Mouse (Mus musculus): ENCODE results near the gene L3mbtl4. TPM values are rescaled to one million over a fixed set of nuclear protein-coding genes. Genes with fewer than 3 reads are reported as not detected.

The L3mbtl4 gene
- 1 to 10 TPM in 1 of 2 experiments, under 1 TPM in 1; 0.76 to 1.2 TPM for total RNA-seq (2021)
- long read RNA-seq, experiment 1, partial matches to known transcripts: 0 of 1 reads
- long read RNA-seq, experiment 1, other reads (novel, unspliced or antisense): 1 of 1 reads
- long read RNA-seq, experiment 2: 0 reads

DNA sequence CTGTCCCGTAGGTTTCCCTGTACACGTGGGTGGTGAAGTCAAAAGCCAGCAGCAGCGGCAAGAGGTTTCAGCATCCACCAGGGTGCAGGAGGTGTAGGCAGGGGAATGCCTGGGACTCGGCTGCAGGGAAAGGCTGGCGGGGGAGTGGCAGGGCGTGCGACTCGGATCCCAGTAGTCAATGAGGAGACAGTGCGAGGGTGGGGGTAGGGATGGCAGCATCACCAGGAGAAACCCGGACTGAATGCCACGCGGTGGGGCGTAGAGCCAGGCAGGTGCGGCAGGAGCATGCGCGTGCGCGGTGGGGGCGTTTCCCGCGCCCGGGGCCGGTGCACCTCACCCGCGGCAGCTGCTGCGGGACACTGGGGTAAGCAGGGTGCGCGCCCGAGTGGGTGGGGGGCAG lies at the start of gene L3mbtl4:
L3mbtl4 (plus strand) TSS at position 271 of the 400 bp plus-strand sequence.
- peak in 1 of 2 experiments; percentile 5 for DNase-seq (ENCODE audit: low spot score in 2 of 2)

DNA sequence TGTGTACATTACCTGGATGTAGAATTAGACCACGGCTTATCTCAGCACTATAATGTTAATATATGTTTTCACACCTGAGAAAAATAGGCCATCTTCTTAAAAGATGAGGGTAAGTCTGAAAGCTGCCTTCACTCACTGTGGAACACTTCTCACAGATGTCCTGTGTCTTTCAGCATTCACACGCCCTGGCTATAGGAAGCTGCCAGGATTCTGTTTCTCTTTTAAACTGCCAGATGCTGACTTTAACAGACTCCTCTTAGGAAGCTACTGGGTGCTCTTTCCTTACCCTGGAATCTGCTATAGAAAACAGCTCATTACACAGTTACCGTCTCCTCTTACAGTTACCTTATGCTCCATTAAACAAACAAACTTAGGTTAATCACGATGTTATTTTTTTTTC lies 43.1 kb upstream of the L3mbtl4 start:
- no peak for DNase-seq (ENCODE audit: low spot score in 2 of 2)

DNA sequence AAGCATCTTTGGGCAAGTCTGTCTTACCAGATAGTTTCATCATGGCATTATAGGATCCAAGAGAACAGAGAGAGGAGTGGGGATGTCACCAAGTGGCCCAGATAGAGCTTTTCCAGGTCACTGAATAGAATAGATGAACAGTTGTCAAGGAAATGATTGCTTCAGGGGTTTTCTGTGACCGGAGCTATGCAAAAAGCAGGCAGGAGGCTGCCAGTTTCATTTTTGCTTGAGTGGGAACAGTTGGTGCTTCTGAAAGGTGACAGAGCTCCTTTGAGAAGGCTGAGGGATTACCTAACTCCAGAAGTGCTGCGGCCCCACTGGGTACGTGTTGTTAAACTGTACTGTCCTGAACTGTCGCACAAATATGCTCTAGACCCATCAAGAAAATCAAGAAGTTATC lies 38.2 kb upstream of the L3mbtl4 start:
- DNase-seq (ENCODE audit: low spot score in 2 of 2): no peak

DNA sequence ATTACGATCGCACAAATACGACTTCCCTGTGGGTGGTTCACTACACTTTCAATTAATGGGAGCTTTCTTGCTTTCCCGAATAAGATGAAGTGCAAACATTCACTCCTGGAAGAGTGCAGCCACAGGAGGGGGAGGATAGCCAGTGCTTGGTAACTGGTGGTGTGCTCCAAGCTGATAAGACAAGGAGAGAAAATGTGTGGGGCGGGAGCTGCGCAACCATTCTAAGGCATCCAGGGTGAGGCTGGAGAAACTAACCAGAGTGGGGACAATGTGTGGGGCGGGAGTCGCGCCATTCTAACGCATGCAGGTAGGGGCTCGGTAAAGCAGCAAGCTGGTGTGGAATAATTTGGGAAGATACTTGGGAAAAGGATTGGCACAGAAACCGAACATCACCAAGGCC lies 36.6 kb upstream of the L3mbtl4 start:
- DNase-seq (ENCODE audit: low spot score in 2 of 2): no peak

DNA sequence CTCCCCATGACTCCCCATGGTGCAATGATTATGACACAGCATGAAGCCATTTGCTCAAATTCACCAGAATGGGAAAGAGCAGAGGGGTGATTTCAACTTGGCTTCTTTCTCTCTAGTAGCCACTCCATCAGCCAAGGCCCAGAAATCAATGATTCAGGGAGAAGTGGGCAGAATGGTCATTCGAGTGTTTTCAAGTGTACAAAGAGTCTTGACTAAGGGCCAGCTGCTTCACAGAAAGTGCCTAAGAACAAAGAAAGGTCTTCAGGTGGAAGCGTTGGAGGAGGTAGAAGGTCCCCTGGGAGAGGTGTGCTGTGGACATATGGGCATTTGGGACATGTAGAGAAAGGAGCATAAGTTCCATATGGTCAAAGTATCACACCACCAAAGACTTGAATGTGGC lies 33.4 kb upstream of the L3mbtl4 start:
- no peak for DNase-seq (ENCODE audit: low spot score in 2 of 2)

DNA sequence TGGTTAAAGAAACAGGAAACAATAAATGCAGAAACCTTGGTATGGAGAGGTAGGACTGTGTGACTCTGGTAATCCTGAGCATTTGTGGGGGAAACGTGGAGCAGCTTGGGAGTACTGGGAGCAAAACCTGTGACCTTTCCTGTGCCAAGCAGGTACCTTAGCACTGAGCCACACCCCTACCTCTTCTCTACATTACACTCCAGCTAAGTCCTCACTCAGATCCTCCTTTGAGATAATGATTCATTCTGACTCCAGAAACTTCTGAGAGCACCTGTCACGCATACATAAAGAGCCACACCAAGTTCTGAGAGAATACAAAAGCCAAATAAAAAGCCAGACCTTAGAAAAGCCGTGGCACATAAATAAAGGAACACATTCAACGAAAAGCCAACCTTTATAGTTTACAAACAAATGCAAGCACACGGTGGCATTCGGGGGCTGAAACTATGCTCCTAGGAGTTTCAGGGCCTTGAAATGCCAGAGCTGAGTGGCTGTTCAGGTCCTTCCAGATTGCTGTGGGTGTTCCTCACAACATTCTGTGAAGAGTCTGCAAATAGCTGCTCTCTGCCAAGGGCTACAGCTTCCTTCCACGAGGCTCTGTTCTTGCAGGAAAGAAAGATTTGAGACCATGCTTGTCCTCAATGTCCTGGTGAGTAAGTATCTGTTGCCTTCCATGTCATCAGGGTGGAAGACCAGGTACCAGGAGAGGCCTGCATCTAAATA lies 8.6 kb upstream of the L3mbtl4 start:
- DNase-seq (ENCODE audit: low spot score in 2 of 2): no peak

DNA sequence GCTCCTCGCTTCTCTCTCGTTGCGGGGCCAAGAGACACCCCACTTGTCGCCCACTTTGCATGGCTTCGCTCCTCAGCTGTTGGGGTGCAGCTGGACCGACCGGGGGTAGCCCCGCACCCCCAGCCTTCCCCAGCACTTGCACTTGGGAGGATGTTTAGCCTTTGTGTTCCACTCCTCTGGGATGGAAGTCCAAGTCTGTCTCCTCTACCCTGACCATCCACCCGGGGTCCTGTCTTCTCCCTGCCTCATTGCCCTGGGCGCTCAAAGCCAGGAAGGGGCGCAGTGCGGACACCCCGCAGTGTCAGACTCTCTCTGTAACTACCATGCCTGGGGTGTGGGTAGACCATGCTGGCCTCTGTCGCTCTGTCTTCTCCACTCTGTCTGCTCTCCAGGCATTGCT lies 357 bp downstream of the L3mbtl4 start:
- no peak for DNase-seq (ENCODE audit: low spot score in 2 of 2)

DNA sequence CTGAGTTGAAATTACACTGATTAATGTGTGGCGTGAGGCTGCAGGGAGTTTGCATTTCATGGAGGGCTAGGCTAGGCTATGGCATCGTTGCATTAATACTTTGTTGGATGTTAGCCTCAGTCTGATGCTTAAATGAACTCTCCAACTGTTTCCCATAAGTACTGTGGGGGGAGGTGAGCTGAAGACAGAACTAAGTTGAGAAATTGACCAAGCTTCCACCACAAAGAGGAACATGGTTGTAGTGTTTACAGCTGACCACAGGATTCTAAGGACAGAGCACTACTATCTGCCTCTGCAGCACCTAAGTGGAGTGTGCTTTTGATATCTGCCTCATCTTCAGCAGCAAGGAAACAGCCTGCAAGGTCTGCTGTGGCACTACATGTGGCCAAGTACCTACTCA lies 1.5 kb downstream of the L3mbtl4 start:
- no peak for DNase-seq (ENCODE audit: low spot score in 2 of 2)

DNA sequence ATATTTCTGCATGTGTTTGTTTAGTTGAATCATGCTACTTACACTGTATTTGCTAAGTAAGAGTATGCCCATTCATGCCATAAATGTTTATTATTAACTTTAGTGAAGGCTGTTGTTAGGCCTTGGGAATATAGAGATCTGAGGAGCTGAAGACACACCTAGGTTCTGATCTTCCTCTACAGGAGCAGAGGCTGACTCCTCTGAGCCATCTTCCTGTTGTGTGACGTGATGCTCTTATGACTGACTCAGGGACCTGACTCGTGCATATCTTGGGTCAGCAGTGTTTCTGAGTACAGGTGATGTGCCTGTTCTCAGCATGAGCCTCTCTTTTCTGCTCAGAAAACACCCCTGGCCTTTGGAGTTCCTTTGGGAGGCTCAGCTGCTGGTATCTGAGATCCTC lies 7.3 kb downstream of the L3mbtl4 start:
- DNase-seq (ENCODE audit: low spot score in 2 of 2): no peak

DNA sequence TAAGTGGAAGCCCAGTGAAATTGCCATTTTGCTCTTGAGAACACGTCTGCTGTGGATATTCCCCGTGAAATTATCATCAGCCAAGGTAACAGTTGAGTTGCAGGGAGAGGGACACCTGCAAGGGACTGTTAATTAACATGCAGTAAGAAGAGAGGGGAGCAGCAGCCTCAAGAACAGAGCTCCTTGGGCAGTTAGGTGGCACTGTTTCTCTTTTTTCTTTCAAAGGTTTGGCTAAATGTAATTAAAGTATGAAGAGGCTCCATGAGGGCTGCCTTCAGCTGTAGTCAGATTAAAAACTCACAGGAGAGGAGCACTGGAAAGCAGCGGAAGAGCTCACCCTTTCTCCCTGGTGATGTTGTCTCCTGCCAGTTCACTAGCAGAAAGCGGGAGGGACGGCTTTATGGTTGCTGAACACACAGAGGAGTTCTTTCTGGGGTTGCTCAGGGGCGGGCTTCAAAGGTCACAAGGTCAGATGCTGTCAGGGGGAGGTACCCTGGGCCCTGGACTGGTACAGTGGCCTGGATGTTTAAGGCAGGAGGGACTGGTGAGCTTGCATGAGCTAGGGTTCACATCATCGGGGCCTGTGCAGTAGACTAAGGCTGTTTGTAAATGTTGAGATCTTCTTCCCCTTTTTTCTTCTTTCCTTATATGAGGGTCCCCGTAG lies 11.7 kb downstream of the L3mbtl4 start:
- DNase-seq (ENCODE audit: low spot score in 2 of 2): no peak

DNA sequence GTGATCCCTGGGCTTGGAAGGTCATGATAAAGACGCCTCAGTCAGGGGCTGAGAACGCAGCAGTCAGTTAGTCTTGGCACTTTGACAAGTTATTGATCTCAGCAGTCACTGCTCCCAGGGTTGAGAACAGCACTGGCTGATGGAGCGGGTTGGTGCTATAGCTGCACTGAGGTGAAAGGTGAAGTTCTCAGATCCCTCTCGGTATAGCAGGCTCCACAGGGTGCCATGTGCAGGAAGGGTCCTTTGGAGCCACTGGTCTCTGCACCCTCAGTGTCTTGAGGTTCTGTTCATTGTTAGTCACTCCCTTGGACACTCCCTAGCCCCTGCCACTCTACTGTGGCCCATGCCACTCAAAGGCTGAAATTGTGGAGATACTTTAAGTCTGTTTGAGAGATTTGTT lies 14.5 kb downstream of the L3mbtl4 start:
- no peak for DNase-seq (ENCODE audit: low spot score in 2 of 2)

DNA sequence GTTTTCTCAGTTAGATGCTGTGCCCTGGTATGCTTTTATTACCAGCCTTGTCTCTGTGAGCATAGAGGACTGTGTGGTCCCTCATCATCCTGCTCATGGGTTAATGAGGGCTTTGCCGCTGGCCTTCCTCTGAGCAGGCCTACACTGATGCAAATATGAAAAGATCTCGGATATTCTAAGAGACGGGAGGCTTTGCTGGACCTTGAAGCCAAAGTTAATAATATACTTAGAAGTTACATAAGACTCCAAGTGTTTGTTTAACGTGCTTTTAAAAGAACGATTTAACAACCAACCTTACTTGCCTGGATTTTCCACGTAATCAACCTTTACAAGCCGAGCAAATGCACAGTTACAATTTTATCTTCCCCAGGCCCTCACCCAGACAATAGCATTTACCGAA lies 15.1 kb downstream of the L3mbtl4 start:
- no peak for DNase-seq (ENCODE audit: low spot score in 2 of 2)

DNA sequence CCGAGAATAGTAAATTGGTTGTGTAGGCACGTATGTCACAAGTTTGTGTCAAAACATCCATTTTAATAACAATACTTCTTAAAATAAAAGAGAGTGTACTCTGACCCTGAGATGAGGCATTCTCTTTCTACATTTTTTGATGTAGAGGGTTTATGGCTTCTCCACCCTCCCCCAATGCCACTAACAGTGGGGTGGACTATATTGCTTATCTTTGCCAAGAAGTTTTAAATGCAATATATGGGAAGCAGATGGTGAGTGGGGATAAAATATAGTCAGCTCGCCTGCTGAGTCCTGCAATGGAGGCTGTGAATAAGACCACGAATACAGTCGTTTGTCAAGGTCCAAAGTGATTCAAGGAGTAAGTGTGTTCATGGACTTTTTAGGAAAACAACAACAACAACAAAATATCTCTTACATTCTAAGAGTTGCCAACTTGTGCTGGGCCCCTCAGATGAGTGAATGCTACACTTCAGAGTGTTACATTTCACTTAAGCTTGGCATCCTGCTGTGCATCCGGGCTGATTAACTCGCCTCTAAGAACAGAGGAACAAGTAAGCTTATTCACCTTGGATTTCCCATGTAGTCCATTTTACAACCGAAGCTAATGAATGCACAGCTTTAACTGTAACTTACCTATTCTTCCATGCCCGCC lies 18.2 kb downstream of the L3mbtl4 start:
- no peak for DNase-seq (ENCODE audit: low spot score in 2 of 2)

DNA sequence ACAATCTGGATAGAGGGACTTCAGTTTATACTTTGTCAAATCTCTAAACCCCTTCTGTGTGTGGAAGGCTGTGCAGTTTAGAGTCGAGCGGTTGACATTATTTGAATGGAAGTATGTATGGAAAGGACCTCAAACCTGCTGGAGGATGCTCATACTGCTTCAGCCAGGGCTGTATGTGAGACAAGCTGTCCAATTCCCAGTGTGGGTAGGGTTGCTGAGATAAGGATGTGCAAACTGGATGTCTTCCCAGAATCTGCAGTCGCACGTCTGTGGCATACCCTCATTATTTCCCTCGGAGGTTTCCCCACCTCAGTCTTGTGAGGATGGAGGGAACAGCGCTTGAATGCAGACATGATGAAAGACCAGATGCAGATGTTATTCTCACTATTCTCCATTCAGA lies 34.8 kb downstream of the L3mbtl4 start:
- DNase-seq (ENCODE audit: low spot score in 2 of 2): no peak

DNA sequence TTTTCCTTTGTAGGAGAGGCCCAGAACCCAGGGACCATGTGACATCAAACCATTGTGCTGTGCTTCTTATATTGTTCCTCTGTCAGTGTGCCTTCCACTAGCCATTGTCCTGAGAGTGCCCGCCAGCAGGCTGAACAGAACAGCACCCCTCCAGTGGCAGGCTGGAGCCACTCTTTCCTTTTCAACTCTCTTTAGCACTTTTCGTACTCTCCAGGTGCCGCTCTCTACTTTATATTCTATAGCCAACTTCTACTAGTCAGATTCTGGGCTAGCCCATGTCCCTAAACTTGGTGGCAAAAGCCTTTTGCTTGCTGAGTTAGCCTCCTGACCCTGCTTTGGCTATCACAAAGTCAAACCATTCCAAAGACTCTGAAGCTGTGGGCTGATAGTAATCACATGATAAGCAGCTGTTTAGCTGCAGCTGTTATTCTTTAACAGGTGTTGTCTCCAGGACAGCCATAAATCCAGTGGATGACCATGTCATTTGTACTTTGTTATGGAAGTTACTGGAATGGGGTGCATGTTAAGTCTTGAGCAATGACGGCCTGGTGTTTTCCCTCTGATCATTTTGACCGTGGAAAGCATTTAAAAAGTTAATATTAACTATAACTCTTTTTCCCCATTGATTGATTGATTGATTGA lies 38.8 kb downstream of the L3mbtl4 start:
- no peak for DNase-seq (ENCODE audit: low spot score in 2 of 2)

DNA sequence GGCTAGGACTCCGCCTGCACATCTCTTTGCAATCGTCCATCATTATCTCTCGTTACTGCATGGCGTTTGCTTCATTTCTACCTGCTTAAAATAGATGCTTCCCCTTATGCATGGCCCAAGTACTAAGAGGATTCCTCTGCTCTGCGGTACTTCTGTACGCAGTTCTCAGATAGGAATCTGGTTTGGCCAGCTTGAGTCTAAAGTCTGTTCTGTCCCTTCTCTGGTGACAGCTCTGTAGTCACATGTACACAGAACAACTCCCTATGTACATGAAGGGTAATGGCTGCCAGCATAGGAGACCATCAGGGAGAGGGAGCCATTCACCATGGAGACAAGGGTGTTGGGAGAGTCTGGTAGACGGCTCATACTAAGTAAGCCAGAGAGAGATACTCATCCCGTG lies 47.3 kb downstream of the L3mbtl4 start:
- no peak for DNase-seq (ENCODE audit: low spot score in 2 of 2)

DNA sequence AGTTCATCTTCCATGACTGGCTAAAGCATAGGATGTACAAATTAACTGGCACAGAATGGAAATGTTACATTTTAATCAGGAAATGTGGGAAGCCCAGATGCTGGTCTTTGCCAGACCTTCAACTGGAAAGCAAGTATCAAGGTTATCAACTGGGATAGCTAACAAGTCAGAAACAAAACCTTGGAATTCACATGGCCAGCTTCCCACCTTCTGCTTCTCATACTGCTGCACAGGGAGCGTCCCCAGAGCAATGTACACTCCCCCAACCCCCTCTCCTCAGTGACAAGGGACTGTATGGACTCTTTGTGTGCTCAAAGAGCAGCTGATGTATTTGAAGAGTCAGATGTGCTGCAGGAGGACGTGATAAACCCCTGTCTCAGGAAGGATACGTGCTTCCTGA lies 49.0 kb downstream of the L3mbtl4 start:
- no peak for DNase-seq (ENCODE audit: low spot score in 2 of 2)

DNA sequence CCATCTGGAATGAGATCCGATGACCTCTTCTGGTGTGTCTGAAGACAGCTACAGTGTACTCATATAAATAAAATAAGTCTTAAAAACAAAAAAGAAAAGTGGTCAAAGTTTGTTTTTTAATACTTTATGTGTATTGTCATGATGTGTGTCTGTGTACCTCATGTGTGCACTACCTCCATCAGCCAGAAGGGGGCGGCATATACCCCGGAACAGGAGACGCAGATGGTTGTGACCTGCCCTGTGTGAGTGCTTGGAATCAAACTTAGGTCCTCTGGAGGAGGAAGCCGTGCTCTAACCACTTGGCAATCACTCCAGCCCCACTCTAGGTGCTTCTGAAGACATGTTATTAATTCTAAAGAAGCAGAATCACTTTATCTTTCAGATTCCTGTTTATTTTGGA lies 58.6 kb downstream of the L3mbtl4 start:
- DNase-seq (ENCODE audit: low spot score in 2 of 2): no peak

DNA sequence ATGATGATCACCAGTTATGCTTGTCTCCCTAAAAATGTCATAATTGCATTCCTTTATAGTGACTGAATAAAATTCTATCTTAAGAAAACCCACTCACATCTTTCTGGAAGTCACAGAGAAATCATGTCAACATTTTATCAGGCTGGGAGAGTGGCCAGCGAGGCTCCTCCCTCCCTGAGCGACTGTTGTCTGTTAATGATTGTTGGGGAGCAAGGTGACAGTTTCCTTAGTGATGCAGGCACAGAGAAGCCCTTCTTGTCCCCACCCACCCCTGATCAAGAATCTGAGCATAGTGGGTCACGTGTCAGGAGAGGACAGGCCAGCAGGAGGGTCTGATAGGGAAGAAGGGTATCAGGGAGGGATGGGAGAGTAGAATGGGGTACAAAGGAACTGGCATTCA lies 59.8 kb downstream of the L3mbtl4 start:
- no peak for DNase-seq (ENCODE audit: low spot score in 2 of 2)

DNA sequence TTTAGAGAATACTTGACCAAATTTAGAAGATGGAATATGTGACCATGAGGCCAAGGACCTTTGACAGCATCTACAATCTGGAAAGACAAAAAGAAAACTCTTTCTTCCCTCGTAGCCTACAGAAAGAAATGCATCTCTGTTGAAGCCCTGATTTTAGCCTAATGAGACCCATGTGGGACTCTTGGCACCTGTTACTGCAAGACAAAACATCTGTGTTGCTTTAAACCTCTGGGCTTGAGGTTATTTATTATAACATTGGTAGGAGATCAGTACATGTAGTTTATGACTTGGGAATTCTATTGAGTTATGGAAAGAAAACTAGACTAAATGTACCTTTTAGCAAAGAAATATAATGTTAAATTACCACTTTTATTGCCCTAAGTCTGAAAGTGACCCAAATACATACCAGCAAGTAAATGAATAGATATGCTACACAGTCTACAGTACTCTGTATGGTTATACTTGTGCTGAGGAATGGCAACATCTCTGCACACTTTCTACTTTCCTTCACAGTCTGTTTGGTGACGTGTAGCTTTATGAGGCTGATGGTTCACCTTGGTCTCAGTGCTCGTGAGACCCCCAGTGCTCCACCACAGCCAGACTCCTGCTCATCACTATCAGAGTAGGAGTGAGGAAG lies 65.4 kb downstream of the L3mbtl4 start:
- no peak for DNase-seq (ENCODE audit: low spot score in 2 of 2)

DNA sequence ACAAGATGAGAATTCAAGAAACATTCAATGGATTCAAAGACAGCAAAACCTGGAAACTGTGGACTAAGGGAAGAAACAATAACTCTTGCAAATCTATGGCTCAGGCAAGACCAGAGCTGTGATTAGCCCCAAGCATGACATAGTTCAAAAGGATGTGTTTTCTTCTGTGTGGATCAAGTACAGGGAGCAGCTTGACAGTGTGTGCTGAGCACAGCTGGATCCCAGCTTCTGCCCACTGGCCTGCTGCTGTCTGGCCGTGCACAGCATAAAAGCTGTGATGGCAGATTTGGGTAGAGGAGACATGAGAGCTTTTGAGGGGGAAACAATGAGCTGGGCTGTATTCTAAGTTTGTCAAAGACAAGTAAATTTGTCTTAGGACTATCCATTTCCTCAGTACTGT lies 84.1 kb downstream of the L3mbtl4 start:
- DNase-seq (ENCODE audit: low spot score in 2 of 2): no peak
